Mouse (Mus musculus): ENCODE measurements at regions not wholly inside any gene's neighbourhood (a gene's known extent, or its start where the extent isn't known, plus 50 kb on each side); places are given as distances from the start of the nearest gene placed in this dataset.

GRCm38 (mm10) chr1:57573829-57574228 lies 166.9 kb upstream of the Tyw5 start:
- no peak for DNase-seq (ENCODE audit: low spot score)

GRCm38 (mm10) chr1:57574530-57574929 lies 167.6 kb upstream of the Tyw5 start:
- no peak for DNase-seq (ENCODE audit: low spot score)

GRCm38 (mm10) chr1:57576066-57576753 lies 169.3 kb upstream of the Tyw5 start:
- DNase-seq (ENCODE audit: low spot score) = no peak

- DNase-seq (ENCODE audit: low spot score) = no peak
Measured at GRCm38 (mm10) chr1:57579086-57579485, 172.2 kb upstream of the Tyw5 start.

- no peak for DNase-seq (ENCODE audit: low spot score)
Measured at GRCm38 (mm10) chr1:57593707-57594589, 180.0 kb upstream of the Spats2l start.

GRCm38 (mm10) chr1:57594815-57595214 lies 179.1 kb upstream of the Spats2l start:
- no peak for DNase-seq (ENCODE audit: low spot score)

GRCm38 (mm10) chr1:57600951-57601350 lies 173.0 kb upstream of the Spats2l start:
- no peak for DNase-seq (ENCODE audit: low spot score)

- no peak for DNase-seq (ENCODE audit: low spot score)
Measured at GRCm38 (mm10) chr1:57605525-57605924, 168.4 kb upstream of the Spats2l start.

GRCm38 (mm10) chr1:57606060-57606683 lies 167.8 kb upstream of the Spats2l start:
- no peak for DNase-seq (ENCODE audit: low spot score)

GRCm38 (mm10) chr1:57607026-57607425 lies 166.9 kb upstream of the Spats2l start:
- DNase-seq (ENCODE audit: low spot score) = no peak

- no peak for DNase-seq (ENCODE audit: low spot score)
Measured at GRCm38 (mm10) chr1:57607626-57608422, 166.1 kb upstream of the Spats2l start.

GRCm38 (mm10) chr1:57608423-57608679 lies 165.6 kb upstream of the Spats2l start:
- DNase-seq (ENCODE audit: low spot score) = no peak

- no peak for DNase-seq (ENCODE audit: low spot score)
Measured at GRCm38 (mm10) chr1:57609307-57609706, 164.7 kb upstream of the Spats2l start.

GRCm38 (mm10) chr1:57612171-57612570 lies 161.8 kb upstream of the Spats2l start:
- DNase-seq (ENCODE audit: low spot score) = no peak

GRCm38 (mm10) chr1:57612931-57613804 lies 160.8 kb upstream of the Spats2l start:
- DNase-seq (ENCODE audit: low spot score) = no peak

GRCm38 (mm10) chr1:57615155-57615554 lies 158.8 kb upstream of the Spats2l start:
- no peak for DNase-seq (ENCODE audit: low spot score)

GRCm38 (mm10) chr1:57617316-57617715 lies 156.6 kb upstream of the Spats2l start:
- DNase-seq (ENCODE audit: low spot score) = no peak

GRCm38 (mm10) chr1:57622561-57622960 lies 151.4 kb upstream of the Spats2l start:
- no peak for DNase-seq (ENCODE audit: low spot score)

- no peak for DNase-seq (ENCODE audit: low spot score)
Measured at GRCm38 (mm10) chr1:57633986-57634385, 140.0 kb upstream of the Spats2l start.

GRCm38 (mm10) chr1:57642131-57642530 lies 131.8 kb upstream of the Spats2l start:
- no peak for DNase-seq (ENCODE audit: low spot score)

GRCm38 (mm10) chr1:57643466-57644097 lies 130.4 kb upstream of the Spats2l start:
- DNase-seq (ENCODE audit: low spot score) = no peak

All from urinary bladder, postnatal 25 days (tissue).